Mouse (Mus musculus): ENCODE measurements around the gene Dnajb12. TPM values are rescaled to one million over a fixed set of nuclear protein-coding genes. Genes with fewer than 3 reads are reported as not detected.

Gene Dnajb12
- polyA plus RNA-seq, 1 experiment from 2014 or later: 18.6 TPM

DNA sequence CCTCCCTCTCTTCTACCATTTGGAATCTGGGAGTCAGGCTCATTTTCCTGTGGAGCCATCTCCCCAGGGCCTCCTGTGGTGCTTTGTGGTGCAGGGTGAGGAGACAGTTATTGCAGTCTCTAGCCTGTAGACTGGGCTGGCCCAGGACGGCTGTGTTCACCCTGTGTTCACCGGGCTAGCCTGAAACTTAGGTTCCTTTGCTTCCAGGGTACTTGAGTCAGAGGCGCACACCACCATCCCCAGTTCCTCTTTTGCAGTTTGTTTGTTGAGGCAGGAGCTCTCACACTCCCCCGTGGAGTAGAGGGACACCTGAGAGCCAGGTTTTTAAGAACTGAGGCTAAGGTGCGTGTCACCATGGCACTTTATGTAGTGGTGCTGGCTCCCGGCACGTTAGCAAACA, 10.0 kb downstream of the Dnajb12 start:
- WGBS: 94% methylated on average over 7 of the region's 7 CpGs
- H3K4me3 ChIP-seq (replicated peaks): no peak overlapping the region
- H3K4me2 ChIP-seq (replicated peaks): no peak overlapping the region
- no peaks in the 10 kb centered on the region for H3K9me3 ChIP-seq
- no peaks in the 10 kb centered on the region for H3K27me3 ChIP-seq
- no peak overlapping the region for H3K9ac ChIP-seq (replicated peaks)
- H3K27ac ChIP-seq: no peak overlapping the region
- no peak for ATAC-seq
- H3K4me1 ChIP-seq (replicated peaks): peaks cover 10% of the 10 kb centered on the region
- peaks cover 39% of the 10 kb centered on the region for H3K36me3 ChIP-seq

DNA sequence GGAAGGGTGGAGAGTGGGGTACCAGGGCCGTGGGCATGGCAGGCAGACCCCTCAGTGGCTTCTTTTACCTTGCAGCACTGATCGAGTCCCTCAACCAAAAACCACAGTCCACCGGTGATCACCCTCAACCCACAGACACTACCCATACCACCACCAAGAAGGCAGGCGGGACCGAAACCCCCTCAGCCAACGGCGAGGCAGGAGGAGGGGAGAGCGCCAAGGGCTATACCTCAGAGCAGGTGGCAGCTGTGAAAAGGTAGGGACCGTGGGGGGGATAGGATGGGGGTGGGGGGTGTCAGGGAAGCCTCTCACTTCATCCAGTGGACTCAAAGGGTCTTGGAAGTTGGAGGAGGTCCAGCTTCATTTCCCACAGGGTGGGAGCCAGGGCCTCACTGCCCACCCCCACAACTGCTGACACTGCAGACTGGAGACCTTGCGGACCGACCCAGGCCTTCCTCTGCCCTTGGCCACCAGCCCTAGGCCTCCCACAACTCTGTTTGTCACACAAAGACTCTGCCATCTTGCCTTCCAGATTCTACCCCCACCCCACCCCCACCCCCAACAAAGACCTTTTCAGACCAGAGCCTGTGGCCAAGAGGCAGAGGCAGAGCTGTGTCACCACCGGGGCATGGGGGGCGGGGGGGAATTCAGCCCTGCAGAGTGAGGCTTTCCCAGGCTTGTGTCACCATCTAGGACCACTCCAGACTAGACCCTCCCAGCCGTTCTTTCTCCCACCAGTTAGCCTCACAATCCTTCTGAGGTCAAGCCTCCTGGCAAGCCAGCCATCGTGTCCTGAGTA, 10.8 kb downstream of the Dnajb12 start:
- WGBS: 84% methylated on average over 15 of the region's 15 CpGs
- ATAC-seq: no peak
- no peak overlapping the region for H3K4me3 ChIP-seq (replicated peaks)
- H3K36me3 ChIP-seq: peaks cover 42% of the 10 kb centered on the region
- no peak overlapping the region for H3K27ac ChIP-seq
- no peaks in the 10 kb centered on the region for H3K9me3 ChIP-seq
- H3K4me2 ChIP-seq (replicated peaks): no peak overlapping the region
- no peak overlapping the region for H3K9ac ChIP-seq (replicated peaks)
- H3K27me3 ChIP-seq: no peaks in the 10 kb centered on the region
- peaks cover 10% of the 10 kb centered on the region for H3K4me1 ChIP-seq (replicated peaks)

DNA sequence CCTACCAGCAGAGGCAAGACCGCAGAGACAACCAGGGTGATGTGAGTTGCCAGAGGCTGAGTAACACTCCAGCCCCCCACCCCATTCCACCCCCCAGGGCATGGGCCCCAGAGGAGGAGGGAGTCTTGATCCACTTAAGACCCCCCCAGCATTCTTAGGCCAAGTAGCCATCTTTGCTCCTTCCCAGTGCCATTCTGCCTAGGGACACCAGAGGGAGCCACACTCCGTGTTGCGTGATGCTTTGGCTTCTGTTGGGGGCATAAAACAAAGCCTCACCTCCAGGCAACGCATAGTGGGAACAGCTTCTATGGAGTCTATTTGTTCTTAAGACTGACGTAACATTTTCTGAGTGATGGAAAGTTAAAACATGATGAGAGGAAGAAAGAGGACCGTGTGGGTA, 13.6 kb downstream of the Dnajb12 start:
- Histone ChIP-seq H3K4me3 (replicated peaks) (no peak overlapping the region), H3K9me3 (no peaks in the 10 kb centered on the region), H3K36me3 (peaks cover 54% of the 10 kb centered on the region), H3K27me3 (no peaks in the 10 kb centered on the region), H3K9ac (replicated peaks) (no peak overlapping the region), H3K4me2 (replicated peaks) (no peak overlapping the region), H3K27ac (peak overlapping the region; percentile 16; the same call in 1 of the 2 replicates), H3K4me1 (replicated peaks) (peaks cover 36% of the 10 kb centered on the region)
- no peak for ATAC-seq
- 34% methylated on average over 6 of the region's 6 CpGs for WGBS

DNA sequence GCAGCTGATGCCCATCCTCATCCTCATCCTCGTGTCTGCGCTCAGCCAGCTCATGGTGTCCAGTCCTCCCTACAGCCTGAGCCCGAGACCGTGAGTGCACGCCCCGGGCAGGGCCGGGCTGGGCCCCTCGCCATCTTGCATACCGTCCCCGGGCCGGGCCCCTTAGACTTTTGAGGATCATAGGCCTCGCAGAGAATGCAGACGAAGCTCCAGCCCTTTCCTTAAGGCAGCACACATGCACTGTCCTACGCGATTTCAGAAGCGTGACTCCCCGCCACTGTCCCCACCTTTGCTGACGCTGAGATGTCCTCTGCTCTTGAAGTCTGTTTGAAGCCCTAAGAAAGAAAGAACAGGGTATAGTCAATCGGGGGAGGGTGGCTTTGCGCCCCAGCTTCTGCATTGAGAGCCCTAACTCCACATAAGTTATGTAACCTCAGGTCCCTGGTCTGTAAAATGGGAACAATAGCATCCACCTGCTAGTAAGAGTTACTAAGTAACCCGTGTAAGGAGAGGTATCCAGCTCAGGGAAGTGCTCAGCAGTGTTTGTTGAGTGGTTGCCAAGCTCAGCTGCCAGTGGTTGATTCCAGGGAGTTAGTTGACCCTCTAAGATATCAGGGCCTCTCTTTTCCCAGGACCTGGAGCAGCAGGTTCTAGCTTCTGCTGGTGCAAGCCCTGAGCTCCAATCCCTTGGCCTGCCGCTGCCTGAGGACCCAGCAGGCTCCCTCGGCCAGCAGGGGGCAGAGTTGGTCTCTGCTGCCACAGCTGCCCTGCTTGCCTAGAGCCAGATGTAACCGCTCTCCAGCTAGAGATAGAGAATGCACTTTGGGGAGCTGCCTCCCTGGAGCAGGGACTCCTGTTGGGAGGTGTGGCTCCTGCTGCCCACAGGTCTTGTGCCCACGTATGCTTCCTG, 15.2 kb downstream of the Dnajb12 start:
- Histone ChIP-seq H3K9me3 (no peaks in the 10 kb centered on the region), H3K4me1 (replicated peaks) (peaks cover 51% of the 10 kb centered on the region), H3K27ac (peak overlapping the region; percentile 37), H3K9ac (replicated peaks) (no peak overlapping the region), H3K36me3 (peaks cover 54% of the 10 kb centered on the region), H3K4me2 (replicated peaks) (no peak overlapping the region), H3K4me3 (replicated peaks) (no peak overlapping the region), H3K27me3 (no peaks in the 10 kb centered on the region)
- WGBS: 83% methylated on average over 25 of the region's 25 CpGs
- no peak for ATAC-seq

DNA sequence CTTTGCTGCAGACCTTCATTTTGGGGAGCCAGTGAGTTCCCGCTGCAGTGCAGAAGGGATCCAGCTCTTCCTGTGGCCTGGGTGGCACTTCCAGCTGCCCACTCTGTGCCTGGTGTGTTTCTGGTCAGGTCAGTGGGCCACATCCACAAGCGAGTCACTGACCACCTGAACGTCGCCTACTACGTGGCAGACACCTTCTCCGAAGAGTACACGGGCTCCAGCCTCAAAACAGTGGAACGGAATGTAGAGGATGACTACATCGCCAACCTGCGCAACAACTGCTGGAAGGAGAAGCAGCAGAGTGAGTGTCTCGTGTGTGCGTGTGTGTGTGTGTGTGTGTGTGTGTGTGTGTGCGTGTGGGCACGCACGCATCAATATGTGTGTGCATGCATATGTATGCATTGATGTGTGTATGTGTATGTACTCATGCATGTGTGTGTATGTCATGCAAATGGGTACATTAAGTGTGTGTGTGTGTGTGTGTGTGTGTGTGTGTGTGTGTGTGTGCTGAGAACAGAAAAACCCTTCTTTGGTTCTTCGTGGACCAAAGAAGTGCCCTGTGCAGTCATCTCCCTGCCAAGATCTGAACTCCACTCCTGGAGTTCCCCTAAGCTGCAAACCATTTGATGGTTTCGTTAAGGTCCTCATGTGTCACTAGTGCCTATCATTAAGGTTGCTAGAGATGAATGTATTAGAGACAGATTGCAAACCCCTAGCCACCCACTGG, 16.3 kb downstream of the Dnajb12 start:
- Histone ChIP-seq H3K4me2 (replicated peaks) (no peak overlapping the region), H3K9me3 (no peaks in the 10 kb centered on the region), H3K36me3 (peaks cover 46% of the 10 kb centered on the region), H3K9ac (replicated peaks) (no peak overlapping the region; the same call in 1 of the 2 replicates), H3K4me1 (replicated peaks) (peaks cover 62% of the 10 kb centered on the region), H3K27me3 (no peaks in the 10 kb centered on the region), H3K4me3 (replicated peaks) (no peak overlapping the region), H3K27ac (peak overlapping the region; percentile 98)
- 95% methylated on average over 17 of the region's 17 CpGs for WGBS
- no peak for ATAC-seq

DNA sequence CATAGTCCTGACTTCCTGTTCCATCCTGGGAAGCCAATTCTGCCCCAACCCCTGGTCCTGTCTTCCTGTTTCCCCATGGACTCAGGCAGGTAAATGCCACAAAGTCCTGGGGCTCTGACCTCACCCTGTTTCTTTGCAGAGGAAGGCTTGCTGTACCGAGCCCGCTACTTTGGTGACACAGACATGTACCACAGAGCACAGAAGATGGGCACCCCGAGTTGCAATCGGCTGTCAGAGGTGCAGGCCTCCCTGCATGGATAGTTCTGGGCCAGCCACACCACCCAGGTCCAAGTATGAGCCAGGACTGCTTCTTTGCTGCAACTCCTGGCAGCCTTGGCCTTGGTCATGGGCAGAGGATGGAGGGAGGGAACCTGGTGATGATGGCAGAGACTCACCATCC, 16.9 kb downstream of the Dnajb12 start:
- Histone ChIP-seq H3K9ac (replicated peaks) (peak overlapping the region; percentile 40; the same call in 1 of the 2 replicates), H3K9me3 (no peaks in the 10 kb centered on the region), H3K27ac (peak overlapping the region; percentile 98), H3K36me3 (peaks cover 41% of the 10 kb centered on the region), H3K4me3 (replicated peaks) (no peak overlapping the region), H3K27me3 (no peaks in the 10 kb centered on the region), H3K4me2 (replicated peaks) (peak overlapping the region; percentile 33; the same call in 1 of the 2 replicates), H3K4me1 (replicated peaks) (peaks cover 68% of the 10 kb centered on the region)
- WGBS: 91% methylated on average over 4 of the region's 4 CpGs
- no peak for ATAC-seq

DNA sequence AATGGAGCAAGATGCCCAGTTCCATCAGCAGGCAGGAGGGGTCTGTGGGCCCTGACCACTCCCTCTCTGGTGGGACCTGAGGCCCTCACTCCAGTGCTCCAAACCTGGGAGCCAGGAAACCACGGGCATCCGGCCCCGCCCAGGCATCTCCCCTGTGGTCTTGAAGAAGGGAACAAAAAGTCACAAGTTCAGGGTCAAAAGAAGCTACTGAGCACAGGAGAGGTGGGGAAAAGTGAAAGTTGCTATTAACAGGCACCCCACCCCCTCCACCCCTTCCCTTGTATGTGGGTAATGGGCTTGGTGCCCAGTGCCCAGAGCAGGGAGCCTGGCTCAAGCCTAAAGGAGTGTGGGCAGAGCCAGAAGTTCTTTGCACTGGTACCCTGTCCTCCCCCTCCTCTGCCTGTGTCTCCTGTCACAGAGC, 17.6 kb downstream of the Dnajb12 start:
- 20% methylated on average over 3 of the region's 3 CpGs for whole genome bisulfite sequencing
- 0 out of 2 replicates have a peak, but pooled peaks have one; percentile 2 for ATAC-seq
- peak overlapping the region; percentile 33 for H3K4me2 ChIP-seq (replicated peaks)
- H3K9me3 ChIP-seq: no peaks in the 10 kb centered on the region
- peaks cover 75% of the 10 kb centered on the region for H3K4me1 ChIP-seq (replicated peaks)
- H3K4me3 ChIP-seq (replicated peaks): no peak overlapping the region
- peak overlapping the region; percentile 98 for H3K27ac ChIP-seq
- peaks cover 34% of the 10 kb centered on the region for H3K36me3 ChIP-seq
- no peaks in the 10 kb centered on the region for H3K27me3 ChIP-seq
- H3K9ac ChIP-seq (replicated peaks): peak overlapping the region; percentile 40; the same call in 1 of the 2 replicates

DNA sequence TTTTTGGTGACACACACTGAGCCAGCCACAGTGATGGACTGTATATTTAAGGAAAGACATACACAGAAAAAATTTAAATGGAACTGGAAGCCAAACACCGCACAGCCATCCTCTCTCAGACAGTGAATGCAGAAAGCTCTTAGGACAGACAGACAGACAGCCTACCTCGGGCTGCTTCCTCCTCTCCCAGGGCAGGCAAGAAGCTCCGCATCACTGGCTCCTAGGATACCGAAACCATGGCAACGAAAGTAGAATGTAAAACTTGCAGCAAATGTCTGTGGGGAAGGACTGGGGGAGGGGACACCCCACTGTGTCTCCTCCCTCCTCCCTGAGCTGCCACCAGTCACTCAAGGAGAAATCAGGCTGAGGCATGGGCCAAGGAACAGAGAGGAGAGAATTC, 18.2 kb downstream of the Dnajb12 start:
- Histone ChIP-seq H3K4me1 (replicated peaks) (peaks cover 81% of the 10 kb centered on the region), H3K9ac (replicated peaks) (peak overlapping the region; percentile 40; the same call in 1 of the 2 replicates), H3K9me3 (no peaks in the 10 kb centered on the region), H3K27ac (peak overlapping the region; percentile 98), H3K36me3 (peaks cover 28% of the 10 kb centered on the region), H3K4me2 (replicated peaks) (peak overlapping the region; percentile 33), H3K27me3 (no peaks in the 10 kb centered on the region), H3K4me3 (replicated peaks) (no peak overlapping the region)
- WGBS: 3% methylated on average over 5 of the region's 5 CpGs
- ATAC-seq: peak; percentile 3

DNA sequence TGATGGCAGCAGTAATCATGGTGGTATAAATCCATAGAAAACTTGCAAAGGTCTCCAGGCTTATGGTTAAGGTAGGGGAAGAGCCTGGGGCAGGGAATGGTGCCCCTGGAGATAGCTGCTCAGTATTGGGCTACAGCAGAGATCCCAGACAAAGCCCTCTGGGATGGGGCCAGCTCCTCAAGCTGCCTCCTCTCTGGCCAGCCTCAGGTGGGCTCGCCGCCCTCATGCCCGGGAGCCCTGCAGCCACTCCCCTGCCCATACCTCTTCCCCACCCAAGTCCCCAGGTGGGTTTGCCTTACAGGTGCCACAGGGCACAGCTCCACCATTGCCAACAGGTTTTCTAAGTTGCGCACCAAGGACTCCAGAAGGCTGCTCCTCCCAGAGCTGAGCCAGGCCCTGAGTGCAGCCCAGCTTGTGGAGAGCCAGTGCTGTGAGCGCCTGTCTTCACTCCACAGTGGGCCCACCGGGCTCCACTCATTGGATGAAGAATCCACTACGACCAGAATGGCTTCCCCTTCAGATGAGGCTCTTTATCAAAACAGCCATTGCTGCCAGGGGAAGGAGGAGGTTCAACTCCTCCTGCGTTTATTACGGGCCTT, 18.9 kb downstream of the Dnajb12 start:
- H3K9ac ChIP-seq (replicated peaks): peak overlapping the region; percentile 51; the same call in 1 of the 2 replicates
- ATAC-seq: no peak
- H3K9me3 ChIP-seq: no peaks in the 10 kb centered on the region
- H3K27ac ChIP-seq: peak overlapping the region; percentile 98
- 0 out of 2 replicates have a peak overlapping the region, but pooled peaks have one; percentile 5 for H3K4me2 ChIP-seq (replicated peaks)
- 59% methylated on average over 9 of the region's 9 CpGs for WGBS
- peaks cover 87% of the 10 kb centered on the region for H3K4me1 ChIP-seq (replicated peaks)
- H3K36me3 ChIP-seq: peaks cover 25% of the 10 kb centered on the region
- H3K27me3 ChIP-seq: no peaks in the 10 kb centered on the region
- H3K4me3 ChIP-seq (replicated peaks): no peak overlapping the region

DNA sequence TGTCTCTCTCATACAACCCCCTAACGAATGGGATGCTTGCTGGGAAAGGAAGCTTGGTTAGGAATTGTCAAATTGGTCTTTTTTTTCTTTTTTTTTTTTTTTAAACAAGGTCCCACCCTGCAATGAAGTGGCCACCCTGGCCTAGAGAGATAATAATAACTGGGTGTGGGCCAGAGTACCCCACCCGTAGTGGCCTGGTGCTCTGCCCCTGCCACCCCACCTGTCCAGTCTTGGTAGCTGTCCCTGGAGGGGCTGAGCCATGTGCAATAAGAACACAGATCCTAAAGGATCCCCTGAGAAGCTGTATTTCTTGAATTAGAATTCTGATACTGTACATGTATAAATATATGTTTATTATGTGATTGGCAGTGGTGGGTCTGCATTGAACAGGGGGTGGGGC, 19.6 kb downstream of the Dnajb12 start:
- Histone ChIP-seq H3K27me3 (no peaks in the 10 kb centered on the region), H3K36me3 (peaks cover 23% of the 10 kb centered on the region), H3K9me3 (no peaks in the 10 kb centered on the region), H3K4me1 (replicated peaks) (peaks cover 89% of the 10 kb centered on the region), H3K9ac (replicated peaks) (peak overlapping the region; percentile 51), H3K27ac (peak overlapping the region; percentile 98), H3K4me2 (replicated peaks) (peak overlapping the region; percentile 35), H3K4me3 (replicated peaks) (no peak overlapping the region)
- ATAC-seq: no peak
- WGBS: 36% methylated on average over 2 of the region's 2 CpGs
